Mouse (Mus musculus) naive thymus-derived CD4-positive, alpha-beta T cell, adult 2 months (primary cell): Measurements from ENCODE around the gene Pde8a.

Source experiments
- DNase-seq: peaks from one replicate; pipeline ENCODE4 v3.0.0-alpha.2; 2011; ENCODE audit warnings: low read depth

Pde8a gene

GRCm38 (mm10) chr7:81281240-81281639 is 67.8 kb downstream of the Pde8a start:
- DNase-seq = no peak

GRCm38 (mm10) chr7:81286456-81286855 is 73.1 kb downstream of the Pde8a start:
- no peak for DNase-seq

GRCm38 (mm10) chr7:81286946-81287345 is 73.5 kb downstream of the Pde8a start:
- DNase-seq = no peak

- DNase-seq = no peak
Observed at GRCm38 (mm10) chr7:81295169-81295568, 81.8 kb downstream of the Pde8a start.

GRCm38 (mm10) chr7:81298206-81298605 is 84.8 kb downstream of the Pde8a start:
- no peak for DNase-seq

- no peak for DNase-seq
Observed at GRCm38 (mm10) chr7:81301323-81301722, 87.9 kb downstream of the Pde8a start.

GRCm38 (mm10) chr7:81303682-81304081 is 90.3 kb downstream of the Pde8a start:
- DNase-seq = peak; percentile 52

- no peak for DNase-seq
Observed at GRCm38 (mm10) chr7:81304100-81304499, 90.7 kb downstream of the Pde8a start.

GRCm38 (mm10) chr7:81304675-81305074 is 91.3 kb downstream of the Pde8a start:
- no peak for DNase-seq

GRCm38 (mm10) chr7:81307735-81308134 is 94.3 kb downstream of the Pde8a start:
- no peak for DNase-seq

- no peak for DNase-seq
Observed at GRCm38 (mm10) chr7:81309247-81309646, 95.9 kb downstream of the Pde8a start.

GRCm38 (mm10) chr7:81311130-81311529 is 97.7 kb downstream of the Pde8a start:
- DNase-seq = no peak

GRCm38 (mm10) chr7:81311581-81311980 is 98.2 kb downstream of the Pde8a start:
- no peak for DNase-seq

GRCm38 (mm10) chr7:81315583-81315982 is 102.2 kb downstream of the Pde8a start:
- DNase-seq = no peak

- no peak for DNase-seq
Observed at GRCm38 (mm10) chr7:81319749-81320148, 106.4 kb downstream of the Pde8a start.

GRCm38 (mm10) chr7:81321776-81322175 is 108.4 kb downstream of the Pde8a start:
- DNase-seq = no peak

- DNase-seq = no peak
Observed at GRCm38 (mm10) chr7:81326043-81326442, 112.6 kb downstream of the Pde8a start.

- DNase-seq = no peak
Observed at GRCm38 (mm10) chr7:81326859-81327258, 113.5 kb downstream of the Pde8a start.

GRCm38 (mm10) chr7:81327661-81328060 is 114.3 kb downstream of the Pde8a start:
- DNase-seq = no peak

- no peak for DNase-seq
Observed at GRCm38 (mm10) chr7:81330767-81331166, 117.4 kb downstream of the Pde8a start.

- no peak for DNase-seq
Observed at GRCm38 (mm10) chr7:81331851-81332250, 118.5 kb downstream of the Pde8a start.

GRCm38 (mm10) chr7:81335705-81336431 is 122.5 kb downstream of the Pde8a start:
- DNase-seq = no peak

- DNase-seq = peak; percentile 62
Observed at GRCm38 (mm10) chr7:81336432-81336786, 123.0 kb downstream of the Pde8a start.

GRCm38 (mm10) chr7:81337785-81338521 is 124.6 kb downstream of the Pde8a start:
- no peak for DNase-seq
